Mouse (Mus musculus) ES-E14 (cell line): ENCODE data around the gene Ccnd3. TPM values are rescaled to one million over a fixed set of nuclear protein-coding genes. Genes with fewer than 3 reads are reported as not detected.

Source experiments
- DNase-seq: peaks from one replicate; pipeline ENCODE4 v3.0.0-alpha.2; 2013; ENCODE audit warnings: low read depth, low spot score
- H3K27ac ChIP-seq: 2 replicates; pipeline ENCODE4 v1.5.1; 2012; ENCODE audit warnings: low read depth, mild to moderate bottlenecking, low read length, moderate library complexity, mixed read lengths; ENCODE audit not compliant: poor library complexity, insufficient read depth, severe bottlenecking
- H3K36me3 ChIP-seq: 2 replicates; pipeline ENCODE4 v1.6.1; 2012; ENCODE audit warnings: mild to moderate bottlenecking, low read length, moderate library complexity, mixed read lengths; ENCODE audit not compliant: control insufficient read depth, poor library complexity, insufficient read depth, severe bottlenecking
- H3K4me1 ChIP-seq, 2 experiments: fragments of 150-350 bp in 1 of 2; sonication (generic) in 1 of 2; 2 replicates each; pipeline ENCODE4 v1.6.1; 2012; ENCODE audit warnings: low read length in 2 of 2, mild to moderate bottlenecking in 1 of 2, mixed read lengths in 1 of 2; ENCODE audit not compliant: control insufficient read depth in 2 of 2, insufficient read depth in 2 of 2, poor library complexity in 1 of 2
- H3K4me3 ChIP-seq, 2 experiments: fragments of 150-350 bp in 1 of 2; sonication (generic) in 1 of 2; 2 replicates each; pipeline ENCODE4 v1.5.1; 2012; ENCODE audit warnings: low read length in 2 of 2, low read depth in 1 of 2, mild to moderate bottlenecking in 1 of 2, mixed read lengths in 1 of 2; ENCODE audit not compliant: insufficient read depth in 1 of 2, poor library complexity in 1 of 2, severe bottlenecking in 1 of 2
- H3K9ac ChIP-seq: 2 replicates; pipeline ENCODE4 v1.6.1; 2012; ENCODE audit warnings: low read depth, mild to moderate bottlenecking, low read length, mixed read lengths; ENCODE audit not compliant: poor library complexity, insufficient read depth, severe bottlenecking
- H3K9me3 ChIP-seq: fragments of 150-350 bp; sonication (generic); 2 replicates; pipeline ENCODE4 v1.6.1; 2012; ENCODE audit warnings: low read depth, mild to moderate bottlenecking, low read length; ENCODE audit not compliant: control insufficient read depth, insufficient read depth
- CHD2 ChIP-seq: IDR thresholded peaks from 2 replicates; pipeline ENCODE4 v1.6.1; 2014; ENCODE audit warnings: mild to moderate bottlenecking, low read depth, low read length, inconsistent platforms
- HCFC1 ChIP-seq: IDR thresholded peaks from 2 replicates; pipeline ENCODE4 v1.6.1; 2012; ENCODE audit warnings: low read length, inconsistent platforms, borderline replicate concordance; ENCODE audit not compliant: insufficient read depth
- MAFK ChIP-seq: IDR thresholded peaks from 2 replicates; pipeline ENCODE4 v1.6.1; 2014; ENCODE audit warnings: mild to moderate bottlenecking, low read depth, low read length, inconsistent platforms; ENCODE audit not compliant: insufficient read depth
- ZC3H11A ChIP-seq: IDR thresholded peaks from 2 replicates; pipeline ENCODE4 v1.6.1; 2012; ENCODE audit warnings: low read depth, mild to moderate bottlenecking, inconsistent platforms, low read length, borderline replicate concordance
- ZNF384 ChIP-seq: IDR thresholded peaks from 2 replicates; pipeline ENCODE4 v1.6.1; 2012; ENCODE audit warnings: low read depth, low read length, inconsistent platforms
- in situ Hi-C, 2 experiments: fragments of 600-800 bp; cut with MboI; formaldehyde crosslinking; loops; one replicate each; pipeline ENCODE4 v1.15.1; 2025; ENCODE audit warnings: low sequenced_read_pairs in 2 of 2, inconsistent platforms in 1 of 2; ENCODE audit not compliant: unreplicated experiment in 2 of 2
- total RNA-seq: library from RNA; depleted of rRNA; stranded (reverse); fragments of 300-350 nt; gene quantifications from 2 replicates; pipeline ENCODE4 v1.2.3, GENCODE M21; 2012

Gene Ccnd3
- total RNA-seq, 1 experiment: 131 TPM

DNA sequence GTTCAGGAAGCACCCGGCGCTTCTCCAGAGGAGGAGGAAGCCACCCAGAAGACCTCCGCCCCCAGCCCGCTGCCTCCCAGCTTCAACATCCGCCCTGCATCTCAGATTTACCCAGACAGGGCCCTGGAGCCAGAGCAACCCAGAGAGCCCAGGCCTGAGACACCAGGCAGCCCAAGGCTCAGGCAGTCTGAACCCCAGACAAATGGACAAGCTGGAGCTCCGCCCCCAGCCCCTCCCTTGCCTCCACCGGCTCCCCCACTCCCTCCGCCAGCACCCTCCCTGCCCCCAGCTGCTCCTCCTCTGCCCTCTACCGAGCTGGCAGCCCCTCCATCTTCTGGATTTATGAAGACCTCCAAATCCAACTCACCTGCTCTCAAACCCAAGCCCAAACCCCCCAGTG, 38.6 kb upstream of the Ccnd3 start:
- peaks cover 0 to 35% of the 10 kb centered on the region in 2 experiments; a peak in 3 of 4 replicates for H3K4me1 ChIP-seq
- no peak overlapping the region for H3K27ac ChIP-seq
- no peaks in the 10 kb centered on the region for H3K9me3 ChIP-seq
- H3K36me3 ChIP-seq: peaks cover 4% of the 10 kb centered on the region; the same call in 1 of the 2 replicates
- DNase-seq: no peak
- TF ChIP-seq HCFC1 (no peak), MAFK (no peak), CHD2 (no peak), ZNF384 (no peak), ZC3H11A (no peak)
- no peak overlapping the region for H3K4me3 ChIP-seq
- H3K9ac ChIP-seq: peak overlapping the region; percentile 41; the same call in 1 of the 2 replicates
- in situ Hi-C loops: no loop called here

DNA sequence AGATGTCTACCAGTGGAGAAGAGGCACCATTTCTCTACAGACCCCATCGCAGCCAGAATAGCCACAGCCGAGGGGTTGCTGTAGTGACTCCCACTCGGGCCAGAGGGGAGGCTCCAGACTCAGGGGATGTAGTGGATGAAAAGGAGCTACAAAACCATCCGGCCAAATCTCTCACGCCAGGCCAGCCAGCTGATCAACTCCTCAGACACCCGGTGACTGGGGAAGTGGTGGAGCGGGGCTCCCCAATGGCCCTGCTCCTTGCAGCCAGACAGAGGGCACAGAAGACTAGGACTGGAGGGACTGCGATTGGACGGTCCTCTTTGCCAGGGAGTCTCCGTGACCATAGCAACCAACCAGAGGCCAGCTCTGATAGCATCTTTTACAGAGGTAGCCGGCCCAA, 37.2 kb upstream of the Ccnd3 start:
- H3K9me3 ChIP-seq: no peaks in the 10 kb centered on the region
- peaks cover 4% of the 10 kb centered on the region; the same call in 1 of the 2 replicates for H3K36me3 ChIP-seq
- no peak for TF ChIP-seq ZC3H11A
- TF ChIP-seq MAFK: no peak
- TF ChIP-seq HCFC1: no peak
- TF ChIP-seq ZNF384: no peak
- TF ChIP-seq CHD2: no peak
- in situ Hi-C loops: no loop called here
- peak overlapping the region; percentile 67 to 68; a peak in 2 of 4 replicates for H3K4me3 ChIP-seq
- peaks cover 0 to 31% of the 10 kb centered on the region in 2 experiments; a peak in 3 of 4 replicates for H3K4me1 ChIP-seq
- H3K9ac ChIP-seq: no peak overlapping the region
- no peak for DNase-seq
- no peak overlapping the region for H3K27ac ChIP-seq

DNA sequence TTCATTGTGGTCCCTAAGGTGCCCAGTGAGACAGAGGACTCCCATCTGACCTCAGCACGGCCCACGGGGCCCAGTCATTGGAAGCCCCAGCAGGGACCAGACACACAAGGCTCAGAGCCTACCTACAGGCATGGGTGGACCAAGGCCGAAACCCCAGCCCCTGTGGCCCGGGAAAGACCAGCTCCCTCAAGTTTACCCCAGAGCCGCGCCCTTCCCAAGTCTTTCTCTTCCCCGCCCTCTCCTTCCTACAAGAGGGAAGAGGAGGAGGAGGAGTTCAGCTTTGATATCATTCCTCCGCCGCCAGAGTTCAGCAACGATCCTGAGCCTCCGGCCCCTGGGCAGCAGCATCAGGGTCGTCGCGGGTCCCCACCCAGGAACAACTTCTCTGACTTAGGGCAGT, 36.8 kb upstream of the Ccnd3 start:
- DNase-seq: no peak
- Histone ChIP-seq H3K36me3 (peaks cover 4% of the 10 kb centered on the region; the same call in 1 of the 2 replicates), H3K4me3 (peak overlapping the region; percentile 67 to 68), H3K9ac (peak overlapping the region; percentile 59), H3K9me3 (no peaks in the 10 kb centered on the region), H3K27ac (no peak overlapping the region), H3K4me1 (peaks cover 0 to 33% of the 10 kb centered on the region in 2 experiments; a peak in 3 of 4 replicates)
- in situ Hi-C loops: no loop called here
- no peak for TF ChIP-seq HCFC1
- no peak for TF ChIP-seq CHD2
- no peak for TF ChIP-seq ZC3H11A
- TF ChIP-seq ZNF384: no peak
- no peak for TF ChIP-seq MAFK

DNA sequence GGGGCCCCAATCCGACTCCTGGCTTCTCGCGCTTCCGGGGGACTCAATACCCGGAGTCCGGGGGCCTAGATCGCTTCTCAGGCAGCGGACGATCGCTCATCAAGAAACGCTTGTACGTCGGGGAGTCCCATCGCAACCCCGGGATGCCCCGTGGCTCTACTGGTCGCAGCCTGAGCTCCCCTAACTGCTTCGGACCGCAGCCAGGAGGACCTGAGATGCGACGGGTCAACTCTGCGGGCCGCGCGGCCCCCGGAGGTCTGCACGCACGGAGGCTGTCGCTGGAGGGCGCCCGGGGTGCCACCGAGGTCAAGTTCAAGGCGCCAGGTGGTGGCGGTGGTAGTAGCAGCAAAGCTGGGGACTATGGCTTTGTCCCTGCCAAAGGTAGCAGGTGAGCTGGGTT, 36.4 kb upstream of the Ccnd3 start:
- no peak for TF ChIP-seq ZNF384
- no peak for TF ChIP-seq MAFK
- TF ChIP-seq HCFC1: no peak
- TF ChIP-seq ZC3H11A: no peak
- TF ChIP-seq CHD2: no peak
- H3K27ac ChIP-seq: no peak overlapping the region
- peak overlapping the region; percentile 59 for H3K9ac ChIP-seq
- DNase-seq: no peak
- H3K36me3 ChIP-seq: peaks cover 4% of the 10 kb centered on the region; the same call in 1 of the 2 replicates
- peaks cover 3 to 36% of the 10 kb centered on the region in 2 experiments; a peak in 3 of 4 replicates for H3K4me1 ChIP-seq
- H3K4me3 ChIP-seq: peak overlapping the region; percentile 67 to 68
- in situ Hi-C loops: no loop called here
- no peaks in the 10 kb centered on the region for H3K9me3 ChIP-seq

DNA sequence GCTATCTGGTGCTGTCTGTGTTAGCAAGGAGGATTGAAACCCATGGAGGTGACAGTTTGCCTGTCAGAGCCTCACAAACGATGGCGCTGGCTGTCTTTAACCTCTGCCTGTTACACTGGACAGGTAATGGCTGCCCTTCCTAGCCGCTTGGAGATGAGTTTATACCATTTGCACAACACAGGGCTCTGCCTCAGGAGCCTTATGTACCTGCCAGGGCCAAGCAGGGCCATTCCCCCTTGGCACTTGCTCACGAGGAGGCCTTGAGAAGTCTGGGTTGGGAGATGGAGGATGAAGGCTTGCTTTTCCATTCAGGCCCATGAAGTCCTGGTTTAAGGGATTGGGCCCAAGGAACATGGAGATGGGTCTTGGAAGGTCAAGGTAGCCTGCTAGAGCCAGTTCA, 35.2 kb upstream of the Ccnd3 start:
- no peak overlapping the region for H3K4me3 ChIP-seq
- TF ChIP-seq HCFC1 (no peak), MAFK (no peak), CHD2 (no peak), ZC3H11A (no peak), ZNF384 (no peak)
- peaks cover 4% of the 10 kb centered on the region; the same call in 1 of the 2 replicates for H3K36me3 ChIP-seq
- H3K9ac ChIP-seq: no peak overlapping the region
- H3K27ac ChIP-seq: no peak overlapping the region
- no peaks in the 10 kb centered on the region for H3K9me3 ChIP-seq
- H3K4me1 ChIP-seq: peaks cover 3 to 36% of the 10 kb centered on the region in 2 experiments; a peak in 3 of 4 replicates
- in situ Hi-C loops: no loop called here
- no peak for DNase-seq
